ENCODE assay signal across 8 mouse cellular contexts in genomic region chr9:123159330-123159729, GRCm38 (mm10). TPM values are rescaled to one million over a fixed set of nuclear protein-coding genes. Genes with fewer than 3 reads are reported as not detected.
DNase-seq lines count a peak whose midpoint lies in the region; ATAC-seq lines count a peak whose summit lies in the region.

No protein-coding gene starts in this region.

- H3K27ac ChIP-seq in midbrain, embryonic 11.5 days (ENCODE audit: low read depth, low read length), result no peak overlapping the region
- H3K27ac ChIP-seq in midbrain, embryonic 15.5 days, result no peak overlapping the region
- H3K27ac ChIP-seq in liver, embryonic 11.5 days (ENCODE audit: low read depth, low read length), result no peak overlapping the region

- WGBS in midbrain, embryonic 11.5 days, result 62% methylated on average over 7 of the region's 7 CpGs
- 57% methylated on average over 7 of the region's 7 CpGs for WGBS in midbrain, embryonic 15.5 days
- WGBS in liver, embryonic 11.5 days, result 53% methylated on average over 7 of the region's 7 CpGs

- H3K9me3 ChIP-seq in midbrain, embryonic 11.5 days (ENCODE audit: control insufficient read depth, low read length), result no peaks in the 10 kb centered on the region
- H3K9me3 ChIP-seq in midbrain, embryonic 15.5 days, result no peaks in the 10 kb centered on the region
- H3K9me3 ChIP-seq in liver, embryonic 11.5 days (ENCODE audit: control insufficient read depth, low read length), result no peaks in the 10 kb centered on the region

- no peaks in the 10 kb centered on the region for H3K27me3 ChIP-seq in midbrain, embryonic 11.5 days (ENCODE audit: control insufficient read depth, insufficient read depth, low read length)
- H3K27me3 ChIP-seq in midbrain, embryonic 15.5 days (replicated peaks), result no peaks in the 10 kb centered on the region
- H3K27me3 ChIP-seq in liver, embryonic 11.5 days (replicated peaks; ENCODE audit: control insufficient read depth, insufficient read depth, low read length), result no peaks in the 10 kb centered on the region

- peak; percentile 94 for DNase-seq in midbrain, embryonic 11.5 days (ENCODE audit: low spot score, missing footprints)
- peak; percentile 57 to 60 for DNase-seq in adrenal gland, adult 18-20 months (ENCODE audit: low spot score in 2 of 2)
- peak; percentile 61 for DNase-seq in forelimb bud, embryonic 11.5 days (ENCODE audit: low read depth, low spot score)
- DNase-seq in kidney, postnatal 10 days, result peak; percentile 90
- peak; percentile 56 for DNase-seq in liver, embryonic 11.5 days (ENCODE audit: low spot score)
- DNase-seq in retina, postnatal 7 days (ENCODE audit: low read depth, low spot score), result peak; percentile 41
- DNase-seq in yolk sac, embryonic 10.5 days (ENCODE audit: low spot score), result peak; percentile 63

- no peaks in the 10 kb centered on the region for H3K36me3 ChIP-seq in midbrain, embryonic 11.5 days (ENCODE audit: control insufficient read depth, insufficient read depth, low read length)
- H3K36me3 ChIP-seq in midbrain, embryonic 15.5 days (replicated peaks), result no peaks in the 10 kb centered on the region
- no peaks in the 10 kb centered on the region for H3K36me3 ChIP-seq in liver, embryonic 11.5 days (ENCODE audit: control insufficient read depth, insufficient read depth, low read length)

- H3K4me3 ChIP-seq in midbrain, embryonic 11.5 days (ENCODE audit: low read depth, low read length), result no peak overlapping the region
- no peak overlapping the region for H3K4me3 ChIP-seq in midbrain, embryonic 15.5 days
- H3K4me3 ChIP-seq in liver, embryonic 11.5 days (ENCODE audit: low read depth, low read length), result no peak overlapping the region

- H3K4me2 ChIP-seq in midbrain, embryonic 11.5 days, result no peak overlapping the region
- H3K4me2 ChIP-seq in midbrain, embryonic 15.5 days, result no peak overlapping the region
- no peak overlapping the region for H3K4me2 ChIP-seq in liver, embryonic 11.5 days

- H3K4me1 ChIP-seq in midbrain, embryonic 11.5 days (ENCODE audit: control insufficient read depth, insufficient read depth, low read length), result no peaks in the 10 kb centered on the region
- H3K4me1 ChIP-seq in midbrain, embryonic 15.5 days, result no peaks in the 10 kb centered on the region
- no peaks in the 10 kb centered on the region for H3K4me1 ChIP-seq in liver, embryonic 11.5 days (replicated peaks; ENCODE audit: control insufficient read depth, insufficient read depth, low read length)

- H3K9ac ChIP-seq in midbrain, embryonic 11.5 days (ENCODE audit: low read length), result no peak overlapping the region
- H3K9ac ChIP-seq in midbrain, embryonic 15.5 days, result no peak overlapping the region
- no peak overlapping the region for H3K9ac ChIP-seq in liver, embryonic 11.5 days (ENCODE audit: low read depth, low read length)

- no peak for ATAC-seq in midbrain, embryonic 11.5 days (ENCODE audit: low FRiP score)
- no peak for ATAC-seq in midbrain, embryonic 15.5 days (replicated peaks)
- no peak; the same call in 1 of the 2 replicates for ATAC-seq in liver, embryonic 11.5 days (replicated peaks; ENCODE audit: low FRiP score)

RNA-seq across cellular contexts. Expression of gene Clec3b, which starts 8.6 kb away (rescaled TPM):
- polyA plus RNA-seq in midbrain, embryonic 11.5 days (2014; fragmentation: Nextera tagmentation; extraction: Ambion mirVana), result not detected in 2 replicates
- polyA plus RNA-seq in midbrain, embryonic 15.5 days (2015; fragmentation: Nextera tagmentation; extraction: Ambion mirVana), result 1.5 and 3.1 TPM in 2 replicates
- total RNA-seq in adrenal gland, adult 18-20 months (2021), result 10 to 100 TPM; 21.6 to 53.1 TPM
- polyA plus RNA-seq in liver, embryonic 11.5 days (2014; fragmentation: Nextera tagmentation; extraction: Ambion mirVana), result not detected in 2 replicates

RNA-seq across cellular contexts. Expression of gene Exosc7, which starts 46.3 kb away (rescaled TPM):
- 115 and 129 TPM in 2 replicates for polyA plus RNA-seq in midbrain, embryonic 11.5 days (2014; fragmentation: Nextera tagmentation; extraction: Ambion mirVana)
- 80.1 and 83.7 TPM in 2 replicates for polyA plus RNA-seq in midbrain, embryonic 15.5 days (2015; fragmentation: Nextera tagmentation; extraction: Ambion mirVana)
- total RNA-seq in adrenal gland, adult 18-20 months (2021), result 10 to 100 TPM; 27.3 to 34.6 TPM
- 191 and 193 TPM in 2 replicates for polyA plus RNA-seq in liver, embryonic 11.5 days (2014; fragmentation: Nextera tagmentation; extraction: Ambion mirVana)

RNA-seq across cellular contexts. Expression of gene Zdhhc3, which starts 46.3 kb away (rescaled TPM):
- polyA plus RNA-seq in midbrain, embryonic 11.5 days (2014; fragmentation: Nextera tagmentation; extraction: Ambion mirVana), result 60.3 and 68.4 TPM in 2 replicates
- polyA plus RNA-seq in midbrain, embryonic 15.5 days (2015; fragmentation: Nextera tagmentation; extraction: Ambion mirVana), result 86.6 and 88.5 TPM in 2 replicates
- total RNA-seq in adrenal gland, adult 18-20 months (2021), result 10 to 100 TPM; 53.5 to 76.3 TPM
- 54.8 and 57.0 TPM in 2 replicates for polyA plus RNA-seq in liver, embryonic 11.5 days (2014; fragmentation: Nextera tagmentation; extraction: Ambion mirVana)

RNA-seq across cellular contexts. Expression of gene Cdcp1, which starts 56.5 kb away (rescaled TPM):
- polyA plus RNA-seq in midbrain, embryonic 11.5 days (2014; fragmentation: Nextera tagmentation; extraction: Ambion mirVana), result 0.11 and 0.29 TPM in 2 replicates
- 0.05 and 0.11 TPM in 2 replicates for polyA plus RNA-seq in midbrain, embryonic 15.5 days (2015; fragmentation: Nextera tagmentation; extraction: Ambion mirVana)
- under 1 TPM in 1 of 2 experiments, not detected in 1; 0.07 TPM for total RNA-seq in adrenal gland, adult 18-20 months (2021)
- 0.59 and 0.83 TPM in 2 replicates for polyA plus RNA-seq in liver, embryonic 11.5 days (2014; fragmentation: Nextera tagmentation; extraction: Ambion mirVana)

Comparison
In these comparisons a context has a peak if more than half of its experiments do, and no peak if none do; other contexts are left out.
1. DNase-seq: peak in every context shown above with its lines; median percentile 94 in midbrain, embryonic 11.5 days; 90 in kidney, postnatal 10 days; 63 in yolk sac, embryonic 10.5 days; 61 in forelimb bud, embryonic 11.5 days; 58 in adrenal gland, adult 18-20 months; 56 in liver, embryonic 11.5 days; 41 in retina, postnatal 7 days.